Mouse (Mus musculus) myocyte (in vitro differentiated cells): Measurements from ENCODE around the gene Gm20388. TPM values are rescaled to one million over a fixed set of nuclear protein-coding genes. Genes with fewer than 3 reads are reported as not detected.

Experiments
- H3K27me3 ChIP-seq: one replicate; pipeline ENCODE4 v1.6.1; 2011; ENCODE audit not compliant: control insufficient read depth, insufficient read depth, insufficient read length
- H3K36me3 ChIP-seq: one replicate; pipeline ENCODE4 v1.6.1; 2011; ENCODE audit not compliant: control insufficient read depth, insufficient read depth
- H3K4me2 ChIP-seq: one replicate; pipeline ENCODE4 v1.6.1; 2011; ENCODE audit warnings: low read depth, control low read depth
- H3K4me3 ChIP-seq: one replicate; pipeline ENCODE4 v1.5.1; 2011; ENCODE audit warnings: mild to moderate bottlenecking, control low read depth, moderate library complexity
- H3K79me2 ChIP-seq: one replicate; pipeline ENCODE4 v1.6.1; 2011; ENCODE audit not compliant: control insufficient read depth, insufficient read depth
- H3ac ChIP-seq: one replicate; pipeline ENCODE4 v1.6.1; 2011; ENCODE audit not compliant: control insufficient read depth, insufficient read length
- CEBPB ChIP-seq: IDR thresholded peaks from 2 replicates; pipeline ENCODE4 v1.6.1; 2011; ENCODE audit warnings: mild to moderate bottlenecking, moderate library complexity; ENCODE audit not compliant: poor library complexity, insufficient read depth, severe bottlenecking
- E2F4 ChIP-seq: IDR thresholded peaks from one replicate; pipeline ENCODE4 v1.6.1; 2011; ENCODE audit warnings: mild to moderate bottlenecking, control low read depth, moderate library complexity; ENCODE audit not compliant: insufficient read depth
- MAX ChIP-seq: IDR thresholded peaks from one replicate; pipeline ENCODE4 v1.6.1; 2011; ENCODE audit warnings: low read depth, mild to moderate bottlenecking, control low read depth
- MYOD1 ChIP-seq, 3 experiments: IDR thresholded peaks; one replicate each; pipeline ENCODE4 v1.6.1; 2011; ENCODE audit warnings: control low read depth in 2 of 3, low read depth in 2 of 3, mild to moderate bottlenecking in 2 of 3, moderate library complexity in 1 of 3; ENCODE audit not compliant: insufficient read length in 2 of 3, control insufficient read depth in 1 of 3
- MYOG ChIP-seq, 3 experiments: IDR thresholded peaks; one replicate each; pipeline ENCODE4 v1.6.1; 2011; ENCODE audit warnings: control low read depth in 2 of 3, low read depth in 2 of 3, mild to moderate bottlenecking in 2 of 3; ENCODE audit not compliant: insufficient read length in 2 of 3, control insufficient read depth in 1 of 3, insufficient read depth in 1 of 3
- POLR2A ChIP-seq: IDR thresholded peaks from one replicate; pipeline ENCODE4 v1.6.1; 2011; ENCODE audit warnings: low read depth, mild to moderate bottlenecking, control low read depth, moderate library complexity; ENCODE audit not compliant: insufficient read length
- POLR2AphosphoS2 ChIP-seq: IDR thresholded peaks from one replicate; pipeline ENCODE4 v1.6.1; 2011; ENCODE audit warnings: low read depth, control low read depth; ENCODE audit not compliant: insufficient read length
- REST ChIP-seq: IDR thresholded peaks from one replicate; pipeline ENCODE4 v1.6.1; 2011; ENCODE audit warnings: mild to moderate bottlenecking, control low read depth, moderate library complexity; ENCODE audit not compliant: insufficient read depth, insufficient read length
- SRF ChIP-seq: IDR thresholded peaks from one replicate; pipeline ENCODE4 v1.6.1; 2011; ENCODE audit warnings: low read depth; ENCODE audit not compliant: control insufficient read depth, insufficient read length
- TCF12 ChIP-seq: IDR thresholded peaks from one replicate; pipeline ENCODE4 v1.6.1; 2011; ENCODE audit warnings: mild to moderate bottlenecking, control low read depth; ENCODE audit not compliant: poor library complexity, insufficient read depth, severe bottlenecking
- TCF3 ChIP-seq: IDR thresholded peaks from one replicate; pipeline ENCODE4 v1.6.1; 2011; ENCODE audit warnings: low read depth, control low read depth; ENCODE audit not compliant: insufficient read length
- USF1 ChIP-seq: IDR thresholded peaks from one replicate; pipeline ENCODE4 v1.6.1; 2011; ENCODE audit warnings: low read depth, mild to moderate bottlenecking, control low read depth, moderate library complexity
- polyA plus RNA-seq: library from polyadenylated mRNA; unstranded; fragments of >200 nt; fragmentation: generic; extraction: Trizol; gene quantifications from one replicate; pipeline ENCODE4 v1.2.1, GENCODE M21; 2012; ENCODE audit warnings: missing spikeins

Gene Gm20388
- polyA plus RNA-seq, 1 experiment, result 15.3 TPM

GRCm38 (mm10) chr8:123724752-123725151, 3814.1 kb downstream of the Gm20388 start:
- no peaks in the 10 kb centered on the region for H3K27me3 ChIP-seq
- no peak overlapping the region for H3K4me3 ChIP-seq
- no peaks in the 10 kb centered on the region for H3K79me2 ChIP-seq
- no peak overlapping the region for H3ac ChIP-seq
- no peaks in the 10 kb centered on the region for H3K36me3 ChIP-seq
- no peak for TF ChIP-seq REST
- TF ChIP-seq TCF3, result no peak
- TF ChIP-seq USF1, result no peak
- no peak for TF ChIP-seq MYOD1 (IDR thresholded peaks at IDR 0.05; ENCODE audit: control insufficient read depth in 1 of 3, insufficient read length in 2 of 3, low read depth in 2 of 3)
- TF ChIP-seq POLR2AphosphoS2, result no peak
- no peak for TF ChIP-seq MAX
- TF ChIP-seq E2F4, result no peak
- TF ChIP-seq TCF12, result no peak
- TF ChIP-seq CEBPB, result no peak
- TF ChIP-seq POLR2A, result no peak
- TF ChIP-seq SRF, result no peak
- H3K4me2 ChIP-seq, result no peak overlapping the region

- Histone ChIP-seq H3K4me3 (no peak overlapping the region), H3ac (no peak overlapping the region), H3K4me2 (no peak overlapping the region), H3K36me3 (no peaks in the 10 kb centered on the region), H3K27me3 (no peaks in the 10 kb centered on the region), H3K79me2 (no peaks in the 10 kb centered on the region)
- TF ChIP-seq POLR2AphosphoS2 (no peak), USF1 (no peak), REST (no peak), POLR2A (no peak), MYOD1 (IDR thresholded peaks at IDR 0.05; ENCODE audit: control insufficient read depth in 1 of 3, insufficient read length in 2 of 3, low read depth in 2 of 3) (no peak), MAX (no peak), TCF3 (no peak), E2F4 (no peak), MYOG (IDR thresholded peaks at IDR 0.05; ENCODE audit: control insufficient read depth in 1 of 3, insufficient read depth in 1 of 3, insufficient read length in 2 of 3, low read depth in 2 of 3) (no peak), CEBPB (no peak), TCF12 (no peak), SRF (no peak)
Measured at GRCm38 (mm10) chr8:123725261-123725660, 3814.6 kb downstream of the Gm20388 start.

- Histone ChIP-seq H3ac (no peak overlapping the region), H3K36me3 (no peaks in the 10 kb centered on the region), H3K79me2 (no peaks in the 10 kb centered on the region), H3K4me3 (no peak overlapping the region), H3K27me3 (no peaks in the 10 kb centered on the region), H3K4me2 (no peak overlapping the region)
- TF ChIP-seq E2F4, result no peak
- TF ChIP-seq POLR2AphosphoS2, result no peak
- no peak for TF ChIP-seq MAX
- no peak for TF ChIP-seq CEBPB
- no peak for TF ChIP-seq MYOG (IDR thresholded peaks at IDR 0.05; ENCODE audit: control insufficient read depth in 1 of 3, insufficient read depth in 1 of 3, insufficient read length in 2 of 3, low read depth in 2 of 3)
- no peak for TF ChIP-seq POLR2A
- TF ChIP-seq SRF, result no peak
- no peak for TF ChIP-seq TCF3
- TF ChIP-seq TCF12, result no peak
- no peak for TF ChIP-seq USF1
- no peak for TF ChIP-seq MYOD1 (IDR thresholded peaks at IDR 0.05; ENCODE audit: control insufficient read depth in 1 of 3, insufficient read length in 2 of 3, low read depth in 2 of 3)
- TF ChIP-seq REST, result no peak
Measured at GRCm38 (mm10) chr8:123726759-123727158, 3816.1 kb downstream of the Gm20388 start.

GRCm38 (mm10) chr8:123729055-123729785, 3818.6 kb downstream of the Gm20388 start:
- no peak overlapping the region for H3K4me3 ChIP-seq

More at GRCm38 (mm10) chr8:123729055-123729785, 3818.6 kb downstream of the Gm20388 start:
- Histone ChIP-seq H3K27me3 (no peaks in the 10 kb centered on the region), H3K4me2 (peak overlapping the region; percentile 55), H3ac (no peak overlapping the region), H3K79me2 (no peaks in the 10 kb centered on the region), H3K36me3 (no peaks in the 10 kb centered on the region)
- no peak for TF ChIP-seq POLR2AphosphoS2
- TF ChIP-seq TCF3, result no peak
- no peak for TF ChIP-seq USF1
- no peak for TF ChIP-seq E2F4
- no peak for TF ChIP-seq MAX
- TF ChIP-seq CEBPB, result no peak
- TF ChIP-seq REST, result no peak
- TF ChIP-seq POLR2A, result no peak
- TF ChIP-seq MYOG (IDR thresholded peaks at IDR 0.05; ENCODE audit: control insufficient read depth in 1 of 3, insufficient read depth in 1 of 3, insufficient read length in 2 of 3, low read depth in 2 of 3), result no peak
- no peak for TF ChIP-seq TCF12
- TF ChIP-seq SRF, result no peak
- TF ChIP-seq MYOD1 (IDR thresholded peaks at IDR 0.05; ENCODE audit: control insufficient read depth in 1 of 3, insufficient read length in 2 of 3, low read depth in 2 of 3), result no peak
